Mouse (Mus musculus): Measurements from ENCODE around the gene U2af1.

The U2af1 gene

GRCm38 (mm10) chr17:31662855-31663254 is 4.2 kb upstream of the U2af1 start:
- no peak for DNase-seq (ENCODE audit: low read depth, low spot score)

DNA sequence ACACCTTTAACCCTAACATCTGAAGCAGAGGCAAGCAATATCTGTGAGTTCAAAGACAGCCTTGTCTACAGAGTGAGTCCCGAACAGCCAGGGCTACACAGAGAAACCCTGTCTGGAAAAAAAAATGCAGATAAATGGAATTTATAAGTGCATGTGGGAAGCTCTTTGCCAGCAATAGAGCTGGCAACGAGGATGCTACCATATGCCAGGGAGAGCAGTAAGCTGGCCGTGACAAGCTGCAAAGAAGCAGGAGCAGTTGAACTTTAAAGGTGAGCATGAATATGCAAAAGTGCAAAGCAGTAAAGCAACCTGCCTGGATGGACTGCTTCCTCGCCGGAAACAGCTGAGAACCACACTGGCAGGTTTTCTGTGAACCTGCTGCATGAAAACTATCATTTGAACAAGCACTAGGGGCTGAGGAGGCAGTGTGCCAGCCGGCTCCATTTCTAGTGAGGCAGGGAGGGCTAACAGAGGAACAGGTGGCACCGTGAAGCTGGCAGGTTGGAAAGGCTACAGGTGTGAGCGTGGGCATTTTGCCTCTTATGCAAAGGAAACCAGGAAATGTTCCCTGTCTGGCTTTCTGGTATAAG is 2.1 kb upstream of the U2af1 start:
- DNase-seq (ENCODE audit: low read depth, low spot score) = no peak

DNA sequence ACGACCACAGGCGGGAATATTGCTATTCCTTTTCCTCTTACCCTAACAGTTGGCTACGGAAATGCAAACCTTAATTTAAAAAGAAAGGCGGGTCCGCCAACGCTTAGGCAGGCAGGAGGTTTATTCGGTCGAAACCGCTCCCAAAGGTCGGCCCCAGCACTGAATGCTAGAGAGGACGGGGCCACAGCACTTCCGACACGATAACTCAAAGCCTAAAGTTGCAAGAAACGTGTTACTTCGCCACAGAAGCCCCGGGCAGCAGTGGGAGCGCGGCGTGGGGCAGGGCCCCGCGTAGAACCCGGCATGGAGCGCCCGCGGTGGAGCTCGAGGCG is 590 bp downstream of the U2af1 start:
- no peak for DNase-seq (ENCODE audit: low read depth, low spot score)

- DNase-seq (ENCODE audit: low read depth, low spot score) = no peak
Observed at GRCm38 (mm10) chr17:31657141-31657983, 1.3 kb downstream of the U2af1 start.

DNA sequence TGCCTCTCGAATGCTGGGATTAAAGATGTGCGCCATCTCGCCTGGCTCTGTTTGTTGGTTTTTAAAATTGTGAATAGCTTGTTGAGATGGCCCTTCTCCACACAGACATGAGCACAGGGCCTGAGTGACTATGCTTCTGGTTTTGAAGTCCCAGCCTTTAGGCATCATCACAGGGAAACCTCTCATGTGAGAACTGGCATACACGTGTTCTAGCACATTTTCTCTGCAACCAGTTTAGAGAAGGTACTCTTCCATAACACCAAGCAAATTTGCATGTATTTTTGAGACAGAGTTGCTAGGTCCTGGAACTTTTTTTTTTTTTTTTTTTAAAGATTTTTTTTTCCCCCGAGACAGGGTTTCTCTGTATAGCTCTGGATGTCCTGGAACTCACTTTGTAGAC is 2.0 kb downstream of the U2af1 start:
- no peak for DNase-seq (ENCODE audit: low read depth, low spot score)

DNA sequence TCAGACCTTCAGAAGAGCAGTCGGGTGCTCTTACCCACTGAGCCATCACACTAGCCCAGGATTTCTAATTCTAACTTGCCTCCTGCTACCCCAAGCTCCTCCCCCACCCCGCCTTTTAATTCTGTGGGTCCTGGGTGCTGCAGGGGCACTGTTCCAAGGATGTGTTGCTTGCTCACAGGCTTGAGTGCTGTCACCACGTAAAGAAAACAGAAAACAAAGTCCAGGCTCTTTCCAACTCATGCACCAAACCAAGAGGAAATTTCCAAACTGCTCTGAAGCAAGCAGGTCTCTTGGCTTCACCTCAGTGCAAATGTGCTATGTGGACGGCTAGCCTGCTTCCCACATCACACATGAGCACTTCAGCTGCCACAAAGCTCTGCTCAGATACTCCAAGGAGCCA is 3.3 kb downstream of the U2af1 start:
- DNase-seq (ENCODE audit: low read depth, low spot score) = no peak

DNA sequence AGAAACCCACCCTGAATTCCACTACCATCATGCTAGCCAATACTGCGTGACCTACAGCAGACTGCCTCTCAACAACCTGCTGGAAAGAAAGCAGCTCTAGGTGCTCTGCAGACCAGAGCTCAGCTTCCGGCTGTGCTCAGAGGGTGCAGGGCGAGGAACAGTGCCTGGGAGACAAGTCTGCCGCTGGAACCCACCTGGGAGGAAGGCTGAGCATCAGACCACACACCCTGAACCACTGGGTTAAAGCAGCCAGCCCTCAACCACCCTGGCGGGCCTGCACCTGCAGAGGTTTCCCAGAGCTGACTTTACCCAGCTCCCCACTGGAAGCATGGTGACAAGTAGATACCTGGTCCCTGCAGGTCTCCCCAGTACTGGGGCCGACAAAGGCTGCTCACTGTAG is 5.4 kb downstream of the U2af1 start:
- DNase-seq (ENCODE audit: low read depth, low spot score) = no peak

DNA sequence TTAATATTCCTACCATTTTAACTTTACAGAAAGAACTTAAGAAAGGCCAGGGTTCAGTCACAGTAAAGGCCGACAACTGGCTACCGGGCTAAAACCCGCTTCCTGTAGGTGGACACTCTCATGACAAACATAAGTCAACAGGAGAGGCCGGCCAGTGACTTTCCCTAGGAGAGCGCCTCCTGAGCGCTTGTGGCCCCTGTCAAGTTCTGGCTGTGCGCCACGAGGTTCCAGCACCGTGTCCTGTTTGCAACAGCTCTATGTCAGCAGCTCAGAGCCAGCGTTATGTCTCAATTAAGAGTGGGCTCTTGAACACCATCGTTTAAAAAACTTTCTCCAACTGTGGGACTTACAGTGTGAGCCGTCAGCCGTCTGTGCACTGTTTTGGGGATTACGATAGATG is 6.5 kb downstream of the U2af1 start:
- no peak for DNase-seq (ENCODE audit: low read depth, low spot score)

DNA sequence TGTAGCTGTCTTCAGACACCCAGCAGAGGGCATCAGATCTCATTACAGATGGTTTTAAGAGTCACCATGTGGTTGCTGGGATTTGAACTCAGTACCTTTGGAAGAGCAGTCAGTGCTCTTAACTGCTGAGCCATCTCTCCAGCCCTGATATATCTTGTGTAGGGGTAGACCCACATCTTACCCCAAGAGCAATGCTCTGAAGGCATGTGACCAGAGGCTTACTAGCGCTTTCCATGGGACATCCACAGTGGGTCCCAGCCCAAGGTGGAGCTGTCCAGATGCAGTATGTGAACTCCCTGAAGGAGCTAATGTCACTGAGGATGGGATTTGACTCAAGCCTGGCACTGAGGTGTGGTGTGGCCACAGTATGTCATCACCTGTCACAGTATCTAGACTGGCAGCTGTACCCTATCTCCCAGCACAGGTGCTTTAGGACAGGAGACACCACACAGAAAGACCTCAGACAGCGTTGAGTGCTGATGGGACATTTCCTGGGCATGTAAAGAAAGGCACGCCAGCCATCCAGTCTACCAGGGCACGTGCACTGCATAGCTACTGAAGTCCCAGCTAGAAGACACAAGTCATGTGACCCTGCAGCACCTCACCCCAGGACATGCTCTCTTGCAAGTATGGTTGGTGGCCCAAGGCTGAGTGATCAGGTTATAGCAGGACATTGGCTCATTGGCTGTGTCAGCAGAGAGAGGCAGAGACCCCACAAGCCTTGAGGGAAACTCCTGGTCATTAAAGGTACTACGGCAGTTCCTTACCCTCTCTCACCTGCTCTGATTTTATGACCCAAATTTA is 12.3 kb downstream of the U2af1 start:
- no peak for DNase-seq (ENCODE audit: low read depth, low spot score)

GRCm38 (mm10) chr17:31642913-31643312 is 15.8 kb downstream of the U2af1 start:
- DNase-seq (ENCODE audit: low read depth, low spot score) = no peak

DNA sequence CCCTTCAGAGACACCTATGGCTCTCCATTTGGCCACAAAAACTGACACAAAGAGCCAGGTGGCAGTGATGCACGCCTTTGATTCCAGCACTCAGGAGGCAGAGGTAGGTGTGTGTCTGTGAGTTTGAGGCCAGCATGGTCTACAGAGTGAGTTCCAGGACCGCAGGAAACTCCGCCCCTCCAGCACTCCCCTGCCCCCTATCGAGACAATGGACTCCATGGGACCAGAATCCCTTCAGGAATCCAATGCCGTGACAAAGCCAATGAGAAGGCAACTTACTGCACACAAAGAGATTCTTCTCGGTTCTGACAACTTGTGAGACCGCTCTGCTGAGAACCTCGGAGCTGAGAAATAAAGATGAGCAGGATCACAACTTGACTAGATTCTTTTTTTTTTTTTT is 16.4 kb downstream of the U2af1 start:
- DNase-seq (ENCODE audit: low read depth, low spot score) = no peak

DNA sequence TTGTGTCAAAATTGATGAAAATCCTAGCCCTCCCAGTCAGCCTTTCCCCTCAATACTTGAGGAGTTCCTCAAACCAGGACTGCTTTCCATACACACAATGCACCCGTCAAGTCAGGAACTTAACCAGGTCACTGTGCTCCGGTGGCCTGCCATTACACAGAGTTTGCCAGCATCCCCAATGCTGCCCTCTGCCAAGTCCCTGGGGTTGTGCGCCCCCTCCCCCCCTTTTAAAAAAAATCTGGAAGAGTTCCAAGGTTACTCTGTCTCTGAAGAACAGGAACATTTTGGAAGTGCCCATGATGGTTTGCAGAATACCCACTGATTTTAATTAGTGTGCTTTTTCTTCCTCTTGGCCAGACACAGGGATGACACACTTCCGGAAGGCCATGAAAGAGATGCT is 19.0 kb downstream of the U2af1 start:
- DNase-seq (ENCODE audit: low read depth, low spot score) = no peak

DNA sequence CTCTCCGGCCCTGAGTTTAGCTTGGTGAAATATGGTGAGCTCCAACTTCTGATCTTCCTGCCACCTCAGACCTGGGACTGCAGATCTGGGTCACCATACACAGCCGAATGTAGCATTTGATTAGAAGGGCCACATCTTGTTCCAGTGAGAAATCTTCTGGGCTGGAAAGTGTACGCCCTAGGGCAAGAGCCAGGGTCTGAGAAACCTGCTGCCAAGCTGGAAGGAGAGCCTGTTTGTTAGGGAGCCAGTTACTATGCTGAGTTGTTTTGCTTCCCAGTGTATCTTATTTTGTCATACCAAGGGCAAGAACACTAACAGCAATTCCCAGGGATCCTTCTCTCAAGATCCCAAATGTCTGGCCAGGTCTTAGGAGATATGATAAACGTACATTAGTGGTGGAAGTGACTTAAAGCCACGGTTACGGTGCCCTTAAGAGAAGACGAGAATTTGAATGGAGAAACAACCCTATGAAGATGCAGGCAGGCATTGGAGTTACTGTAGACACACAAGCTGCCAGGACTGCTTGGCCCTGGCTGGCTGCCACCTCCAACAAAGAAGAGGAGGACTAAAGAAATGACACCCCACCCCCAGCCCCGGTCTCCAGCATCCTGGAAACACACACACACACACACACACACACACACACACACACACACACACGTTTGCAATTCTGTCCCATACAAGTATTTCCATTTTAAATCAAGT is 20.7 kb downstream of the U2af1 start:
- DNase-seq (ENCODE audit: low read depth, low spot score) = no peak

DNA sequence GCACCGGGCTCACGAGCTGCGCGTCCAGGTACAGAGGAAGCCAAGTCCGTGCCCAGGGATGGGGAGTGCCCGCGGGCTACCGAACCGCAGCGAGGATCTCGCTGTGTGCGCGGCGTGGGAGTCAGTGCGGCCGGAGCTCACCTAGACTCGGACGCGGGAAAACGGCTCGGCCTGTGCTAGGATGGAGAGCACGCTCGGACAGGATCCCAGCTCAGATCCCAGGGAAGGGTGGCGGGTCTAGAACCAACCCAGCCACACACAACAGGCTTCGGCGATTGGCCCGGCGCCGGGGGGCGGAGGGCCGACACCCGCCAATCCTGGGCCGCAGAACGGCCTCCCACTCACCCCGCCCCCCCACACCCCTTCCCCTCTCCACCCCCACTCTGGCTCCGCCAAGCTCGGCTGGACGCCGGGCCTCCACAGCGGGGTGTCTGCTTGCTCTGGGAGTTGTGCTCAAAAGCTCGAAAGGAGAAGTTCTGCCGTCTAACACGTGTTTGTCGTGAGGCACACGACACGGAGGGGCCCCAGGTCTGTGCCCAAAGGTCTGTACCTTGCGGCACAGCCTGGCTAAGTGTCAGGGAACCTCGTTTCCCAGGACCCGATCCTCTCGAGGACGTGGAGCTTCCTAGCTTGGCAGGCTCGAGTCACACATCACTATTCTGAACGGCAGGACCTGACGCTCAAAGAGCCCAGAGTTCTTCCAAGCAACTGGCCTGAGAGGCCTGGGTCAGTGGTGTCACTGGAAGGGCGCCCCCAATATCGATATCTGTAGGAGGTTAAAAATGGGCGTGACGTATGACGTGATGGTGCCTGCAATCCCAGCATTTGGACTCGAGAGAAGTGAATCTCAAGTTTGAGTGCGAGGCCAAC is 21.5 kb downstream of the U2af1 start, which contains the start of gene Cbs:
Gene Cbs (minus strand): TSS at position 297 of the 870 bp plus-strand sequence.
- DNase-seq (ENCODE audit: low read depth, low spot score) = peak; percentile 47

DNA sequence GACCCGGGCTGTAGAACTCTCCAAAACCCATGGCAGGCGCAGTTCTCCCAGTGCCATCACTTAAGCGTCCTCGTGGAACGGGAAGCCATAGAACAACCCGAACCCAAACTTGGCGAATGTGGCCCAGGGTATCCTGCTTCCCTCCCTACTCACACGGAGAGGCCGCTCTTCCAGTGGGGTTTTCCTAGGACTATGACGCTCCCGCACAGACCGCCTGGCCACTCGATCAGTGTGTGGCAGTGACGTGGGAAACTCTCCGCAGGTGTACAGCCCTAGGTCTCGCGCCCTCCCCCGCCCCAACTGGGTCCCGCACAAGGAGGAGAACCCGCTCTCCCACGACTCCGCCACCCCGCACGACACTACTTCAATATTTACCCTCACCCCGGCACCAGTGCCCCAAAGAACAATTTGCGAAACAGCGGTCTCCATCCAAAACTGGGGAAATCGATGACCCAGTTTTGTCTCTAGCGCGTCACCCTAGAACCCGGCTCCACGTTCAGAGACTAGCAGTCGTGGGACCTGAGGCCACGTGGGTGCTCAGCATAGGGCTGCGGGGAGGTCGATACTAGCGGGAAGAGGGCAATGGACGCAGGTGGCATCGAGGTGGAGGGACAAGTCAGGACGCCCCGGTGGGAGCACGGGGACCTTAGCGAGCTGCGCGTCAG is 22.3 kb downstream of the U2af1 start:
- no peak for DNase-seq (ENCODE audit: low read depth, low spot score)

DNA sequence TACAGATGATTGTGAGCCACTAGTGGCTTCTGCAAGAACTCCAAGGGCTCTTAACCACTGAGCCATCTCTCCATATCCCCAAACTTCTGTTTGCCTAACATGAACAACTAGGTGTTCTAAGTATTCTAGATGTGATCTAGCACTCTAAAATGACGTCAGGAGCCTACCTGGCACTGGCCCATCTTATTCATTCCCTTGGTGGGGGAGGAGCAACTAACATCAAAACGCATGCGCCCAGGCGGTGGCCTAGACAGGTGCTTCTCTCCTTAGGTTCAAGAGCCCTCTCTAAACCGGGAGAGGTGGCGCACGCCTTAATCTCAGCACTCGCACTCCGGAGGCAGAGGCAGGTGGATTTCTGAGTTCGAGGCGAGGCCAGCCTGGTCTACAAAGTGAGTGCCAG is 22.9 kb downstream of the U2af1 start:
- no peak for DNase-seq (ENCODE audit: low read depth, low spot score)

- no peak for DNase-seq (ENCODE audit: low read depth, low spot score)
Observed at GRCm38 (mm10) chr17:31634896-31635295, 23.8 kb downstream of the U2af1 start.

GRCm38 (mm10) chr17:31633007-31633406 is 25.7 kb downstream of the U2af1 start:
- no peak for DNase-seq (ENCODE audit: low read depth, low spot score)

DNA sequence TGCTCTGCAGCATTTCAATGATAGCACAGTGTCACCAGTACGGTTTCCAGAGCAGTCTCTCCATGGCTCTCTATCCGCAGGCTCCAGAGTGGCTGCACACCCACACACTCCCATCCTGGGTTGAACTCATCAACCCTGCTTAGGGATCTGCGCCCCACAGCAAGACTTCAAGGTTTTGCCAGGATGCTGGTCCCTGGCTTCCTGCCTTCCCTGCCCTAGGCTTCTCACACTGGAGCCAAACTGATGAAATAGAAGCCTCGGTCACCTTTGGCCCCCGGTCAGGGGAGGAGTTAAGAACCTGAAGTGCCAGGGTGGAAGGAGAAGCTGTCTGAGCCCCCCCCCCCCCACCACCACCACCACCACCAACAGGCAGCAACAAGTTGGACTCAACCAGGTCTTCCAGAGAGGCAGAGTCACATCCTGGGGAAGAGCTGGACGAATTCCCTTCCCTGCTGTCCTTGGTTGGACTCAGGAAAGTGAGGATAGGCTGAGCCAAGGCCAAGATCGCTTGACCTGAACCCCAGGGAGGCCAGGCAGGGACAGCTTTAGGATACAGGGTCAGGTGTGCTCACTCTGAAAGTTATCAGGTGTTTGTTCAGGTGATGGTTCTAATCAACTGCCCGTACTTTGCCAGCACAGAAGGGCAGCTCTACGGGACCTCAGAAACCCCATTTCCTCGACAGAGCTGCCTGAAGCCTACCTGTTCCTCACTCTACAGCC is 27.5 kb downstream of the U2af1 start:
- no peak for DNase-seq (ENCODE audit: low read depth, low spot score)

DNA sequence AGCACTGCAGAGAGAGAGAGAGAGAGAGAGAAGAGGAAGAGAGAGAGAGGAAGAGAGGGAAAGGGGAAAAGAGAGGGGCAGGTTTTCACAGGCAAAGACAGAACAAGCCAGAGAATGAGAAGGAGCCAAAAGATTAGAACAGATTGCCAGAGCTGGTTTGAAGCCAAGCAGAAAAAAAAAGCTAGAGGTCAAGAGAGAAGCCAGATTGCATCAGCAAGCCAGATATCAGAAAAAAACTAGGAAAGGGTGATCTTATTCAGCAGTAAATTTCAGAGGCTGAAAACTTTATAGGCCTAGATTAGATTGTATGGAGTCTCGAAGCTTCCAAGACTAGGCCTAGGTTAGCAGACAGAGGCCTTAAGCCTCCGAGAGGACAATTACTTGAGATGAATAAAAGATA is 30.7 kb downstream of the U2af1 start:
- no peak for DNase-seq (ENCODE audit: low read depth, low spot score)
